Mouse (Mus musculus) embryonic facial prominence, embryonic 14.5 days (tissue): Measurements from ENCODE around the gene Paqr8. TPM values are rescaled to one million over a fixed set of nuclear protein-coding genes. Genes with fewer than 3 reads are reported as not detected.
A peak's percentile ranks its signal among the peaks of the same experiment; 100 is the strongest.

Source experiments
- ATAC-seq: fragments of 200-750 bp; cut with Nextera tagmentation; 2 replicates; pipeline ENCODE4 v1.8.0; 2017; ENCODE audit warnings: low read depth, moderate number of reproducible peaks, moderate TSS enrichment
- DNase-seq: peaks from one replicate; pipeline ENCODE4 v3.0.0-alpha.2; 2015; ENCODE audit warnings: low spot score
- H3K27ac ChIP-seq: fragments of 300-500 bp; sonication (generic); replicated peaks from 2 replicates; pipeline ENCODE4 v1.5.1; 2014; ENCODE audit warnings: low read depth, mild to moderate bottlenecking, low read length, moderate library complexity
- H3K27me3 ChIP-seq: fragments of 300-500 bp; sonication (generic); replicated peaks from 2 replicates; pipeline ENCODE4 v1.6.1; 2014; ENCODE audit warnings: low read length; ENCODE audit not compliant: control insufficient read depth, insufficient read depth
- H3K36me3 ChIP-seq: fragments of 300-500 bp; sonication (generic); 2 replicates; pipeline ENCODE4 v1.6.1; 2014; ENCODE audit warnings: low read length, mixed read lengths; ENCODE audit not compliant: control insufficient read depth, insufficient read depth
- H3K4me1 ChIP-seq: fragments of 300-500 bp; sonication (generic); 2 replicates; pipeline ENCODE4 v1.6.1; 2014; ENCODE audit warnings: antibody characterized with exemption, low read length; ENCODE audit not compliant: control insufficient read depth, insufficient read depth
- H3K4me2 ChIP-seq: fragments of 300-500 bp; sonication (generic); 2 replicates; pipeline ENCODE4 v1.6.1; 2014; ENCODE audit warnings: low read depth, mild to moderate bottlenecking, low read length, moderate library complexity, mixed read lengths
- H3K4me3 ChIP-seq: fragments of 300-500 bp; sonication (generic); 2 replicates; pipeline ENCODE4 v1.5.1; 2014; ENCODE audit warnings: low read depth, mild to moderate bottlenecking, low read length
- H3K9ac ChIP-seq: fragments of 300-500 bp; sonication (generic); 2 replicates; pipeline ENCODE4 v1.6.1; 2014; ENCODE audit warnings: low read depth, mild to moderate bottlenecking, low read length, moderate library complexity, mixed read lengths
- H3K9me3 ChIP-seq: fragments of 300-500 bp; sonication (generic); 2 replicates; pipeline ENCODE4 v1.6.1; 2016; ENCODE audit warnings: low read length; ENCODE audit not compliant: control insufficient read depth
- WGBS: fragments of 180-500 bp; shearing (Covaris S2); extraction: QIAGEN DNeasy Blood & Tissue Kit; methylation state at CpG from one replicate; pipeline ENCODE4 v1.1.7; 2014; 5-methylcytosine and 5-hydroxymethylcytosine counted together
- polyA plus RNA-seq: library from polyadenylated mRNA; unstranded; fragments of >200 nt; fragmentation: Nextera tagmentation; extraction: Ambion mirVana; gene quantifications from 2 replicates; pipeline ENCODE4 v1.2.1, GENCODE M21; 2014

Paqr8 gene
- polyA plus RNA-seq, 1 experiment from 2014 or later, result 6.1 TPM

- ATAC-seq (no peak), DNase-seq (no peak)
- H3K36me3 ChIP-seq, result no peaks in the 10 kb centered on the region
- H3K27ac ChIP-seq, result no peak overlapping the region
- H3K4me1 ChIP-seq, result no peaks in the 10 kb centered on the region
- H3K9ac ChIP-seq, result no peak overlapping the region
- H3K4me3 ChIP-seq, result no peak overlapping the region
- 80% methylated on average over 5 of the region's 5 CpGs for WGBS
- no peaks in the 10 kb centered on the region for H3K27me3 ChIP-seq
- no peaks in the 10 kb centered on the region for H3K9me3 ChIP-seq
- no peak overlapping the region for H3K4me2 ChIP-seq
These were observed 17.9 kb upstream of the Paqr8 start for GRCm38 (mm10) chr1:20872496-20872895.

DNA sequence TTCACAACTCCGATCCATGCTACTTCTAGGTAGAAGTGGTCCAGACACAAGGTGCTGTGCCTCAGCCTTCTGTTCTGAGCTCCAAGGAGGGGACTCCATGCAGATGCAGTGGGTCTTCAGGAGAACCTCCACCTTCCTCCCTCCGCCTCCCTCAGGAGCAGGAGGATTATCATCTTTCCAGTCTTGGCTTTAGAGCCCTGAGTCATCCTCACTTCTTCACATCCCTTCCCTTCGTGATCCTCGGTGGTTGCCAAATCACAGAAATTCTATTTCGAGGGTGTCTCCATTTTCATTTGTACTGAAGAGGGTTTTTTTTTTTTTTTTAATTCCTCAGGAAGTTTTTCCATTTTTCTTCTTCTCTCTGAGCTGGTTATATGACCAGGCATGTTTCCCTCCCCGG is 16.3 kb upstream of the Paqr8 start:
- no peak for ATAC-seq

GRCm38 (mm10) chr1:20877355-20877754 is 13.1 kb upstream of the Paqr8 start:
- Histone ChIP-seq H3K9me3 (no peaks in the 10 kb centered on the region), H3K9ac (no peak overlapping the region), H3K27me3 (no peaks in the 10 kb centered on the region), H3K4me2 (no peak overlapping the region), H3K36me3 (no peaks in the 10 kb centered on the region), H3K4me3 (no peak overlapping the region), H3K4me1 (no peaks in the 10 kb centered on the region), H3K27ac (no peak overlapping the region)
- DNase-seq (no peak), ATAC-seq (no peak)

More for the DNA sequence above, 16.3 kb upstream of the Paqr8 start:
- H3K4me1 ChIP-seq, result no peaks in the 10 kb centered on the region
- H3K27me3 ChIP-seq, result no peaks in the 10 kb centered on the region
- no peak for DNase-seq
- H3K9ac ChIP-seq, result no peak overlapping the region
- WGBS, result 88% methylated on average over 6 of the region's 6 CpGs
- no peaks in the 10 kb centered on the region for H3K36me3 ChIP-seq
- H3K27ac ChIP-seq, result no peak overlapping the region
- no peaks in the 10 kb centered on the region for H3K9me3 ChIP-seq
- no peak overlapping the region for H3K4me2 ChIP-seq
- no peak overlapping the region for H3K4me3 ChIP-seq

DNA sequence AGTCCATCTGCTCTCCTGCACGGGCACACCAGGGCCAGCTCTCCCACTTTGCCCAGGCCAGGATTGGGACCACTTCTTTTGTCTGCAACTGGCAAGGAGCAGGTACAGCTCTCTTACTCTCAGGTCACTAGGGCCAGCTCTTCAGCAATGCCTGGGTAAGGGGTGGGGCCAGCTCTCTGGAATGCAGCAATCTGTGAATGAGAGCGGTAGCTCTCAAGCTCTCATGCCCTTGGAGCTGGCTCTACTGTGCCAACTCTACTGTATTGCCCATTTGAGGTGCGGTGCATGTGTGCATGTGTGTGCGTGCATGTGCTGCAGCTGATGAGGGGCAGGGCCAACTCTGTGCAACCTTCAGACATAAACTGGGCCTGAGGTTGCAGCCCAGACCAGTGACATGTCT is 11.0 kb upstream of the Paqr8 start:
- Histone ChIP-seq H3K4me1 (no peaks in the 10 kb centered on the region), H3K9ac (no peak overlapping the region), H3K4me3 (no peak overlapping the region), H3K4me2 (no peak overlapping the region), H3K27me3 (no peaks in the 10 kb centered on the region), H3K27ac (no peak overlapping the region), H3K9me3 (no peaks in the 10 kb centered on the region), H3K36me3 (no peaks in the 10 kb centered on the region)
- no peak for DNase-seq
- WGBS, result 80% methylated on average over 4 of the region's 4 CpGs
- ATAC-seq, result no peak

GRCm38 (mm10) chr1:20883079-20883478 is 7.3 kb upstream of the Paqr8 start:
- Histone ChIP-seq H3K4me2 (no peak overlapping the region), H3K4me3 (no peak overlapping the region), H3K4me1 (no peaks in the 10 kb centered on the region), H3K9ac (no peak overlapping the region), H3K36me3 (no peaks in the 10 kb centered on the region), H3K27me3 (no peaks in the 10 kb centered on the region), H3K27ac (no peak overlapping the region), H3K9me3 (no peaks in the 10 kb centered on the region)
- WGBS, result 87% methylated on average over 4 of the region's 4 CpGs
- ATAC-seq (no peak), DNase-seq (no peak)

- Histone ChIP-seq H3K27me3 (no peaks in the 10 kb centered on the region), H3K36me3 (no peaks in the 10 kb centered on the region), H3K4me1 (peaks cover 12% of the 10 kb centered on the region; the same call in 1 of the 2 replicates), H3K27ac (peak overlapping the region; percentile 74; the same call in 1 of the 2 replicates), H3K9ac (peak overlapping the region; percentile 69), H3K4me2 (peak overlapping the region; percentile 65), H3K9me3 (no peaks in the 10 kb centered on the region), H3K4me3 (peak overlapping the region; percentile 63)
- DNase-seq, result no peak
- WGBS, result 21% methylated on average over 15 of the region's 16 CpGs
- peak; percentile 4; the same call in 1 of the 2 replicates for ATAC-seq
These were observed 566 bp upstream of the Paqr8 start for GRCm38 (mm10) chr1:20889677-20890403.

- Histone ChIP-seq H3K4me3 (peak overlapping the region; percentile 63), H3K27ac (peak overlapping the region; percentile 74), H3K4me2 (peak overlapping the region; percentile 65), H3K9ac (peak overlapping the region; percentile 69), H3K9me3 (no peaks in the 10 kb centered on the region), H3K4me1 (peaks cover 12% of the 10 kb centered on the region; the same call in 1 of the 2 replicates), H3K27me3 (no peaks in the 10 kb centered on the region), H3K36me3 (no peaks in the 10 kb centered on the region)
- ATAC-seq (peak; percentile 77), DNase-seq (peak; percentile 73)
- under 1% methylated on average over 20 of the region's 20 CpGs for WGBS
These were observed 564 bp downstream of the Paqr8 start for GRCm38 (mm10) chr1:20890941-20891399.

DNA sequence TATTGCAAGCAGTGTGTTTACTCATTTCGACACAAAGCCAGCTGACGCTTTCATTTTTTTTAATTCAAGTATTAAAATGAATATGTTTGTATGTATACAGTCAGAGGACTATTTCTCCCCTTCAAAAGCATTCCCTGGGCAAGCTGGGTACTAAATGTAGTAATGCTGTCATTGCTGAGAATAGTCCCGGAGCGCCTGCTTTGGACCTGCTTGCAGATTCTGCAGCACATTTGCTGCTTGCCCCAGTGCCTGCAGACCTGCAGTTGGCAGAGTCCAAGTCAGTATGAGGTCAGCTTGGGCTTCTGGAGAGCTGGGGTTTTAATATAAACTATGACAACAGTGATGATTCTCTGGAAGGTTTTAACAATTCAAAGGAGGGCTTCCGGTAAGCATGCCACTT is 2.7 kb downstream of the Paqr8 start:
- no peaks in the 10 kb centered on the region for H3K9me3 ChIP-seq
- H3K4me1 ChIP-seq, result peaks cover 12% of the 10 kb centered on the region; the same call in 1 of the 2 replicates
- DNase-seq (no peak), ATAC-seq (no peak)
- no peak overlapping the region for H3K4me3 ChIP-seq
- no peaks in the 10 kb centered on the region for H3K36me3 ChIP-seq
- no peaks in the 10 kb centered on the region for H3K27me3 ChIP-seq
- no peak overlapping the region for H3K9ac ChIP-seq
- 87% methylated on average over 5 of the region's 5 CpGs for WGBS
- no peak overlapping the region for H3K27ac ChIP-seq
- no peak overlapping the region for H3K4me2 ChIP-seq

- Histone ChIP-seq H3K36me3 (no peaks in the 10 kb centered on the region), H3K4me3 (no peak overlapping the region), H3K27ac (no peak overlapping the region), H3K9ac (no peak overlapping the region), H3K4me2 (no peak overlapping the region), H3K4me1 (no peaks in the 10 kb centered on the region), H3K27me3 (no peaks in the 10 kb centered on the region), H3K9me3 (no peaks in the 10 kb centered on the region)
- ATAC-seq (no peak), DNase-seq (no peak)
- 66% methylated on average over 9 of the region's 9 CpGs for WGBS
These were observed 8.0 kb downstream of the Paqr8 start for GRCm38 (mm10) chr1:20898391-20898790.
